Mouse (Mus musculus) embryonic facial prominence, embryonic 12.5 days (tissue): ENCODE data around the gene Bzw2. TPM values are rescaled to one million over a fixed set of nuclear protein-coding genes. Genes with fewer than 3 reads are reported as not detected.

ENCODE experiments used
- ATAC-seq: fragments of 200-750 bp; cut with Nextera tagmentation; 2 replicates; pipeline ENCODE4 v1.8.0; 2017; ENCODE audit not compliant: insufficient number of reproducible peaks, insufficient read depth, low FRiP score, low TSS enrichment
- H3K27ac ChIP-seq: fragments of 300-500 bp; sonication (generic); 2 replicates; pipeline ENCODE4 v1.5.1; 2016; ENCODE audit warnings: mild to moderate bottlenecking
- H3K27me3 ChIP-seq: fragments of 300-500 bp; sonication (generic); 2 replicates; pipeline ENCODE4 v1.6.1; 2016; ENCODE audit warnings: mild to moderate bottlenecking, moderate library complexity
- H3K36me3 ChIP-seq: fragments of 300-500 bp; sonication (generic); 2 replicates; pipeline ENCODE4 v1.6.1; 2016; ENCODE audit warnings: mild to moderate bottlenecking
- H3K4me1 ChIP-seq: fragments of 300-500 bp; sonication (generic); 2 replicates; pipeline ENCODE4 v1.6.1; 2016
- H3K4me2 ChIP-seq: fragments of 300-500 bp; sonication (generic); replicated peaks from 2 replicates; pipeline ENCODE4 v1.6.1; 2016; ENCODE audit warnings: mild to moderate bottlenecking, moderate library complexity
- H3K4me3 ChIP-seq: fragments of 300-500 bp; sonication (generic); 2 replicates; pipeline ENCODE4 v1.5.1; 2016; ENCODE audit warnings: mild to moderate bottlenecking
- H3K9ac ChIP-seq: fragments of 300-500 bp; sonication (generic); 2 replicates; pipeline ENCODE4 v1.6.1; 2016; ENCODE audit warnings: mild to moderate bottlenecking, moderate library complexity
- H3K9me3 ChIP-seq: fragments of 300-500 bp; sonication (generic); 2 replicates; pipeline ENCODE4 v1.6.1; 2016; ENCODE audit warnings: mild to moderate bottlenecking, moderate library complexity
- WGBS: fragments of 180-500 bp; shearing (Covaris S2); methylation state at CpG from one replicate; pipeline ENCODE4 v1.1.7; 2016; 5-methylcytosine and 5-hydroxymethylcytosine counted together
- polyA plus RNA-seq: library from polyadenylated mRNA; unstranded; fragments of >200 nt; fragmentation: Nextera tagmentation; extraction: Ambion mirVana; gene quantifications from 2 replicates; pipeline ENCODE4 v1.2.1, GENCODE M21; 2016

Gene Bzw2
- polyA plus RNA-seq, 1 experiment from 2014 or later = 278 TPM

- Histone ChIP-seq H3K36me3 (peaks cover 23% of the 10 kb centered on the region), H3K27me3 (no peaks in the 10 kb centered on the region), H3K4me3 (no peak overlapping the region), H3K9me3 (no peaks in the 10 kb centered on the region), H3K4me1 (no peaks in the 10 kb centered on the region), H3K9ac (no peak overlapping the region), H3K4me2 (no peak overlapping the region), H3K27ac (no peak overlapping the region)
- 91% methylated on average over 5 of the region's 5 CpGs for WGBS
- ATAC-seq = no peak
Observed at GRCm38 (mm10) chr12:36134111-36134510, 23.8 kb downstream of the Bzw2 start.

- Histone ChIP-seq H3K9me3 (no peaks in the 10 kb centered on the region), H3K4me3 (no peak overlapping the region), H3K4me2 (no peak overlapping the region), H3K4me1 (no peaks in the 10 kb centered on the region), H3K36me3 (peaks cover 27% of the 10 kb centered on the region), H3K27ac (no peak overlapping the region), H3K9ac (no peak overlapping the region), H3K27me3 (no peaks in the 10 kb centered on the region)
- WGBS = 92% methylated on average over 5 of the region's 5 CpGs
- ATAC-seq = no peak
Observed at GRCm38 (mm10) chr12:36133547-36133946, 24.3 kb downstream of the Bzw2 start.

- 90% methylated on average over 3 of the region's 3 CpGs for WGBS
- Histone ChIP-seq H3K27me3 (no peaks in the 10 kb centered on the region), H3K9me3 (no peaks in the 10 kb centered on the region), H3K36me3 (peaks cover 29% of the 10 kb centered on the region), H3K9ac (no peak overlapping the region), H3K4me2 (no peak overlapping the region), H3K27ac (no peak overlapping the region), H3K4me1 (no peaks in the 10 kb centered on the region), H3K4me3 (no peak overlapping the region)
- ATAC-seq = no peak
Observed at GRCm38 (mm10) chr12:36132668-36133067, 25.2 kb downstream of the Bzw2 start.

- peaks cover 29% of the 10 kb centered on the region for H3K36me3 ChIP-seq
- H3K27me3 ChIP-seq = no peaks in the 10 kb centered on the region
- no peaks in the 10 kb centered on the region for H3K9me3 ChIP-seq
- H3K9ac ChIP-seq = no peak overlapping the region
- no peak overlapping the region for H3K27ac ChIP-seq
- H3K4me2 ChIP-seq = no peak overlapping the region
- 97% methylated on average over 2 of the region's 2 CpGs for WGBS
- ATAC-seq = no peak
- no peak overlapping the region for H3K4me3 ChIP-seq
- H3K4me1 ChIP-seq = no peaks in the 10 kb centered on the region
Observed at GRCm38 (mm10) chr12:36132254-36132653, 25.6 kb downstream of the Bzw2 start.

- no peaks in the 10 kb centered on the region for H3K27me3 ChIP-seq
- no peaks in the 10 kb centered on the region for H3K4me1 ChIP-seq
- H3K9me3 ChIP-seq = no peaks in the 10 kb centered on the region
- WGBS = 94% methylated on average over 5 of the region's 5 CpGs
- H3K9ac ChIP-seq = no peak overlapping the region
- H3K27ac ChIP-seq = no peak overlapping the region
- H3K4me2 ChIP-seq = no peak overlapping the region
- H3K36me3 ChIP-seq = peaks cover 34% of the 10 kb centered on the region
- no peak overlapping the region for H3K4me3 ChIP-seq
- no peak for ATAC-seq
Observed at GRCm38 (mm10) chr12:36129826-36130225, 28.1 kb downstream of the Bzw2 start.

- Histone ChIP-seq H3K36me3 (peaks cover 41% of the 10 kb centered on the region), H3K4me1 (no peaks in the 10 kb centered on the region), H3K4me3 (no peak overlapping the region), H3K9ac (no peak overlapping the region), H3K27ac (no peak overlapping the region), H3K27me3 (no peaks in the 10 kb centered on the region), H3K4me2 (no peak overlapping the region), H3K9me3 (no peaks in the 10 kb centered on the region)
- ATAC-seq = no peak
- WGBS = 93% methylated on average over 5 of the region's 5 CpGs
Observed at GRCm38 (mm10) chr12:36126049-36126448, 31.8 kb downstream of the Bzw2 start.

GRCm38 (mm10) chr12:36119244-36119643 lies 38.6 kb downstream of the Bzw2 start:
- Histone ChIP-seq H3K9ac (no peak overlapping the region), H3K4me1 (no peaks in the 10 kb centered on the region), H3K4me3 (no peak overlapping the region), H3K27me3 (no peaks in the 10 kb centered on the region), H3K36me3 (peaks cover 67% of the 10 kb centered on the region), H3K27ac (no peak overlapping the region), H3K4me2 (no peak overlapping the region), H3K9me3 (no peaks in the 10 kb centered on the region)
- WGBS = 96% methylated on average over 3 of the region's 3 CpGs
- ATAC-seq = no peak

- ATAC-seq = no peak
- H3K36me3 ChIP-seq = peaks cover 64% of the 10 kb centered on the region
- no peaks in the 10 kb centered on the region for H3K27me3 ChIP-seq
- no peaks in the 10 kb centered on the region for H3K4me1 ChIP-seq
- WGBS = 94% methylated on average over 6 of the region's 6 CpGs
- no peak overlapping the region for H3K4me3 ChIP-seq
- H3K9ac ChIP-seq = no peak overlapping the region
- H3K9me3 ChIP-seq = no peaks in the 10 kb centered on the region
- no peak overlapping the region for H3K4me2 ChIP-seq
- H3K27ac ChIP-seq = no peak overlapping the region
Observed at GRCm38 (mm10) chr12:36117161-36117560, 40.7 kb downstream of the Bzw2 start.

GRCm38 (mm10) chr12:36112081-36112480 lies 45.8 kb downstream of the Bzw2 start:
- H3K27ac ChIP-seq = no peak overlapping the region
- H3K4me2 ChIP-seq = no peak overlapping the region
- H3K4me3 ChIP-seq = no peak overlapping the region
- 88% methylated on average over 3 of the region's 3 CpGs for WGBS
- H3K27me3 ChIP-seq = no peaks in the 10 kb centered on the region
- H3K9me3 ChIP-seq = no peaks in the 10 kb centered on the region
- H3K4me1 ChIP-seq = no peaks in the 10 kb centered on the region
- H3K36me3 ChIP-seq = peaks cover 86% of the 10 kb centered on the region
- no peak for ATAC-seq
- no peak overlapping the region for H3K9ac ChIP-seq

GRCm38 (mm10) chr12:36111110-36111509 lies 46.8 kb downstream of the Bzw2 start:
- ATAC-seq = no peak
- Histone ChIP-seq H3K9ac (no peak overlapping the region), H3K4me1 (no peaks in the 10 kb centered on the region), H3K4me2 (no peak overlapping the region), H3K36me3 (peaks cover 80% of the 10 kb centered on the region), H3K27ac (no peak overlapping the region), H3K4me3 (no peak overlapping the region), H3K27me3 (no peaks in the 10 kb centered on the region), H3K9me3 (no peaks in the 10 kb centered on the region)
- 93% methylated on average over 5 of the region's 5 CpGs for WGBS

GRCm38 (mm10) chr12:36110457-36110856 lies 47.4 kb downstream of the Bzw2 start:
- Histone ChIP-seq H3K36me3 (peaks cover 78% of the 10 kb centered on the region), H3K4me2 (no peak overlapping the region), H3K27ac (no peak overlapping the region), H3K9ac (no peak overlapping the region), H3K4me3 (no peak overlapping the region), H3K4me1 (no peaks in the 10 kb centered on the region), H3K9me3 (no peaks in the 10 kb centered on the region), H3K27me3 (no peaks in the 10 kb centered on the region)
- WGBS = 91% methylated on average over 5 of the region's 5 CpGs
- no peak for ATAC-seq

- H3K36me3 ChIP-seq = peaks cover 71% of the 10 kb centered on the region
- no peaks in the 10 kb centered on the region for H3K27me3 ChIP-seq
- no peak overlapping the region for H3K27ac ChIP-seq
- H3K4me2 ChIP-seq = no peak overlapping the region
- ATAC-seq = no peak
- H3K9me3 ChIP-seq = no peaks in the 10 kb centered on the region
- no peak overlapping the region for H3K9ac ChIP-seq
- no peak overlapping the region for H3K4me3 ChIP-seq
- no peaks in the 10 kb centered on the region for H3K4me1 ChIP-seq
- 96% methylated on average over 5 of the region's 5 CpGs for WGBS
Observed at GRCm38 (mm10) chr12:36108442-36108841, 49.4 kb downstream of the Bzw2 start.

GRCm38 (mm10) chr12:36103592-36103910 lies 54.3 kb downstream of the Bzw2 start:
- H3K36me3 ChIP-seq = peaks cover 49% of the 10 kb centered on the region
- no peak overlapping the region for H3K4me2 ChIP-seq
- H3K27me3 ChIP-seq = no peaks in the 10 kb centered on the region
- no peaks in the 10 kb centered on the region for H3K9me3 ChIP-seq
- no peaks in the 10 kb centered on the region for H3K4me1 ChIP-seq
- no peak overlapping the region for H3K27ac ChIP-seq
- no peak for ATAC-seq
- WGBS = 41% methylated on average over 4 of the region's 4 CpGs
- no peak overlapping the region for H3K9ac ChIP-seq
- H3K4me3 ChIP-seq = no peak overlapping the region
